Mouse (Mus musculus): ENCODE results near the gene Cdh1.

- TF ChIP-seq POLR2AphosphoS2 (IDR thresholded peaks at IDR 0.05; ENCODE audit: low read length) (no peak), CTCF (IDR thresholded peaks at IDR 0.05 in 2 of 3, conservative IDR thresholded peaks at IDR 0.05 in 1 of 3; ENCODE audit: control insufficient read depth in 1 of 3, insufficient read depth in 1 of 3, low read depth in 2 of 3, low read length in 3 of 3, poor library complexity in 1 of 3, severe bottlenecking in 1 of 3) (no peak), JUND (IDR thresholded peaks at IDR 0.05; ENCODE audit: low read depth, low read length) (no peak), NELFE (IDR thresholded peaks at IDR 0.05; ENCODE audit: low read depth, low read length) (no peak), MXI1 (IDR thresholded peaks at IDR 0.05; ENCODE audit: low read depth, low read length) (no peak)
Observed at GRCm38 (mm10) chr8:106574283-106574682, 28.9 kb upstream of the Cdh1 start.

All from MEL (cell line).